Mouse (Mus musculus) midbrain, embryonic 16.5 days (tissue): ENCODE data around the gene Dagla. TPM values are rescaled to one million over a fixed set of nuclear protein-coding genes. Genes with fewer than 3 reads are reported as not detected.

Source experiments
- ATAC-seq: fragments of 200-750 bp; cut with Nextera tagmentation; 2 replicates; pipeline ENCODE4 v1.8.0; 2017; ENCODE audit warnings: moderate TSS enrichment
- H3K27ac ChIP-seq: fragments of 300-500 bp; sonication (generic); 2 replicates; pipeline ENCODE4 v1.5.1; 2014; ENCODE audit warnings: mild to moderate bottlenecking, low read length, mixed read lengths
- H3K27me3 ChIP-seq: fragments of 300-500 bp; sonication (generic); 2 replicates; pipeline ENCODE4 v1.6.1; 2014; ENCODE audit warnings: low read depth, low read length, mixed read lengths; ENCODE audit not compliant: control insufficient read depth, insufficient read depth
- H3K36me3 ChIP-seq: fragments of 300-500 bp; sonication (generic); 2 replicates; pipeline ENCODE4 v1.6.1; 2014; ENCODE audit warnings: mild to moderate bottlenecking, low read length, moderate library complexity, mixed read lengths; ENCODE audit not compliant: control insufficient read depth, insufficient read depth
- H3K4me1 ChIP-seq: fragments of 300-500 bp; sonication (generic); 2 replicates; pipeline ENCODE4 v1.6.1; 2014; ENCODE audit warnings: mild to moderate bottlenecking, low read length, mixed read lengths; ENCODE audit not compliant: control insufficient read depth, insufficient read depth
- H3K4me2 ChIP-seq: fragments of 300-500 bp; sonication (generic); 2 replicates; pipeline ENCODE4 v1.6.1; 2014; ENCODE audit warnings: mild to moderate bottlenecking, low read length, mixed read lengths
- H3K4me3 ChIP-seq: fragments of 300-500 bp; sonication (generic); 2 replicates; pipeline ENCODE4 v1.5.1; 2014; ENCODE audit warnings: low read depth, mild to moderate bottlenecking, low read length, moderate library complexity, mixed read lengths
- H3K9ac ChIP-seq: fragments of 300-500 bp; sonication (generic); 2 replicates; pipeline ENCODE4 v1.6.1; 2014; ENCODE audit warnings: low read depth, low read length, mixed read lengths
- H3K9me3 ChIP-seq: fragments of 300-500 bp; sonication (generic); replicated peaks from 2 replicates; pipeline ENCODE4 v1.6.1; 2014; ENCODE audit warnings: mild to moderate bottlenecking, low read length, mixed read lengths; ENCODE audit not compliant: control insufficient read depth, poor library complexity, severe bottlenecking
- WGBS: fragments of 180-500 bp; shearing (Covaris S2); extraction: QIAGEN DNeasy Blood & Tissue Kit; methylation state at CpG from one replicate; pipeline ENCODE4 v1.1.7; 2014; 5-methylcytosine and 5-hydroxymethylcytosine counted together
- polyA plus RNA-seq: library from polyadenylated mRNA; unstranded; fragments of >200 nt; fragmentation: Nextera tagmentation; extraction: Ambion mirVana; gene quantifications from 2 replicates; pipeline ENCODE4 v1.2.1, GENCODE M21; 2015

The Dagla gene
- polyA plus RNA-seq, 1 experiment from 2014 or later = 14.1 TPM

- Histone ChIP-seq H3K27me3 (no peaks in the 10 kb centered on the region; the same call in 1 of the 2 replicates), H3K4me3 (no peak overlapping the region), H3K4me1 (peaks cover 26% of the 10 kb centered on the region), H3K9me3 (no peaks in the 10 kb centered on the region), H3K27ac (no peak overlapping the region), H3K4me2 (no peak overlapping the region), H3K36me3 (no peaks in the 10 kb centered on the region), H3K9ac (peak overlapping the region; percentile 46; the same call in 1 of the 2 replicates)
- ATAC-seq = peak; percentile 37; the same call in 1 of the 2 replicates
- 1% methylated on average over 5 of the region's 5 CpGs for WGBS
Measured at GRCm38 (mm10) chr19:10339271-10339670, 34.6 kb upstream of the Dagla start.

- ATAC-seq = no peak
- H3K9ac ChIP-seq = no peak overlapping the region
- 79% methylated on average over 4 of the region's 4 CpGs for WGBS
Measured at GRCm38 (mm10) chr19:10338724-10339123, 34.0 kb upstream of the Dagla start.

DNA sequence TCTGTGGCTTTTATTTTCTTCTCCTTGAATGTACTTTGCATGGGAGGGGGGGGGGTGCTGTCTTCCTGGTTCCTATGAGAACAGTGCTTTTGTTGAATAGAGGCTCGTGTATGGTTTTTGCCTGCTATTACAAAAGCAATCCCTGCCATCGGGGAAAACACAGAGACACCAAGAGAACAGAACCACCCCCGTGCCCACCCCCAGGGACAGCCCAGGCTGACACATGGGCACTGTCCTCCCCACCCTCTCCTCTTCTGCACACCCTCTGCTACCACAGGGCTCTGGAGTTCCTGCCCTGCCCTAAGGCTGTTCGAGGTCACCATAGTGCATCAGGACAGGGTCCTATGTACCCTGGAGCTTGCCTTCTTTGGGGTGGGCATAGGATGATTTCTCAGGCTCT is 29.8 kb upstream of the Dagla start:
- Histone ChIP-seq H3K4me1 (0 out of 2 replicates have a peak, but pooled peaks cover 3% of the 10 kb centered on the region), H3K4me2 (no peak overlapping the region), H3K4me3 (no peak overlapping the region), H3K36me3 (no peaks in the 10 kb centered on the region), H3K27ac (no peak overlapping the region), H3K9me3 (no peaks in the 10 kb centered on the region), H3K9ac (no peak overlapping the region), H3K27me3 (peaks cover 3% of the 10 kb centered on the region)
- ATAC-seq = no peak
- 71% methylated on average over 4 of the region's 4 CpGs for WGBS

More at GRCm38 (mm10) chr19:10338724-10339123, 34.0 kb upstream of the Dagla start:
- Histone ChIP-seq H3K27me3 (no peaks in the 10 kb centered on the region; the same call in 1 of the 2 replicates), H3K36me3 (no peaks in the 10 kb centered on the region), H3K9me3 (no peaks in the 10 kb centered on the region), H3K4me2 (no peak overlapping the region), H3K27ac (no peak overlapping the region), H3K4me1 (peaks cover 26% of the 10 kb centered on the region), H3K4me3 (no peak overlapping the region)

DNA sequence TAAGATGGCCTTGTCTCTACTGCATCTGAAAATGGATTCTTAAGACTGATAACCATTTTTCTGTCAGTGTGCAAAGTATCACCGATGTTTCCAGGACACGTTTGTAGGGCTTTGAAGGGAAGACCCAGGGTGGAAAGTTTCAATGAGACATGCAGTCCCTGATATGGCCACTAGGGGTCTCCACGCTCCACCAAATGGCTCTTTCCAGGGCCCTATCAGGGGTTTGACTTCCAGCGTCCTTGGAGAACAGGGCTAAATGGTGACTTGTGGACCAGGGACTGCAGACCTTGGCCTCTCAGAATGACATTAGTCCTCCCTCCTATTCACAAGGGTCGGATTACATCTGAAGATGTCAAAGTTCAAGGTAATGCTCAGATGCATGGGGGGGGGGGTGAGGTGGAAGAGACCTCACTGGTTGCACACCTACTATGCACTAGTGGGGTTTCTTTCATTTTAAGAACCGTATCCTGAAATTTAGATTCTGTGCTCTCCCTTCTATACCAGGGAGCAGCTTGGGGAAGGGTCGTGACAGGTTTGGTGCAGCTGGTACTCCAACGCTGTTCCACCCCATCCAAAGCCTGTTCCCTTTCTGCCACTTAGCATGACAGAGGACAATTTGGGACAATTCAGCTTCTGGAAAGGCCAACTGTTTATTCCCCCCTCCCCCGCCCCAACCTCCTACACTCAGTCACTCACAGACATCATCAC is 29.0 kb upstream of the Dagla start:
- H3K9me3 ChIP-seq = no peaks in the 10 kb centered on the region
- 37% methylated on average over 9 of the region's 9 CpGs for WGBS
- H3K9ac ChIP-seq = no peak overlapping the region
- ATAC-seq = peak; percentile 81
- H3K27me3 ChIP-seq = peaks cover 3% of the 10 kb centered on the region
- H3K4me3 ChIP-seq = no peak overlapping the region
- no peak overlapping the region for H3K4me2 ChIP-seq
- H3K27ac ChIP-seq = no peak overlapping the region
- H3K36me3 ChIP-seq = no peaks in the 10 kb centered on the region
- no peaks in the 10 kb centered on the region for H3K4me1 ChIP-seq

DNA sequence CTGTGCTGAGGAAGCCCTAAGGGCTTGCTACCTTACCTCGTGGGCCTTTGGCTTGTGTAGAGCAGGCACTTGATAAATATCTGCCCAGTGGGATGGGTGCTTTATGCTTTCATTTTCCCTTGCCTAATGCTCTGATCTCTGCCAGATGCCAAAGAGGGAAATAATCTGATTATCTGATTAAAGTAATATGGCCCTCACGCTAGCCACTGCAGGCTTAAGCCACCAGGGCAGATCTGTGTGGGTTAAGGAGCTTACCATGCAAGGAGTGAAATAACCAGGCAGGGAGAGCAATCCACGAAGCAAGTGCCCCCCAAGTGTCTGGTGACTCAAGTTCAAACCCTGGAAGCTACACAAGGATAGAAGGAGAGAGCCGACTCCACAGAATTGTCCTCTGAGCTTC is 27.0 kb upstream of the Dagla start:
- Histone ChIP-seq H3K9ac (0 out of 2 replicates have a peak overlapping the region, but pooled peaks have one; percentile 7), H3K27ac (no peak overlapping the region), H3K4me2 (no peak overlapping the region), H3K4me3 (no peak overlapping the region), H3K27me3 (peaks cover 3% of the 10 kb centered on the region), H3K36me3 (no peaks in the 10 kb centered on the region), H3K4me1 (no peaks in the 10 kb centered on the region), H3K9me3 (no peaks in the 10 kb centered on the region)
- ATAC-seq = no peak
- WGBS = 50% methylated on average over 4 of the region's 4 CpGs

GRCm38 (mm10) chr19:10329033-10329432 is 24.4 kb upstream of the Dagla start:
- no peaks in the 10 kb centered on the region for H3K9me3 ChIP-seq
- no peak overlapping the region for H3K27ac ChIP-seq
- H3K4me3 ChIP-seq = no peak overlapping the region
- ATAC-seq = no peak
- no peak overlapping the region for H3K4me2 ChIP-seq
- H3K9ac ChIP-seq = no peak overlapping the region
- H3K27me3 ChIP-seq = peaks cover 3% of the 10 kb centered on the region
- 81% methylated on average over 7 of the region's 8 CpGs for WGBS
- no peaks in the 10 kb centered on the region for H3K36me3 ChIP-seq
- no peaks in the 10 kb centered on the region for H3K4me1 ChIP-seq

DNA sequence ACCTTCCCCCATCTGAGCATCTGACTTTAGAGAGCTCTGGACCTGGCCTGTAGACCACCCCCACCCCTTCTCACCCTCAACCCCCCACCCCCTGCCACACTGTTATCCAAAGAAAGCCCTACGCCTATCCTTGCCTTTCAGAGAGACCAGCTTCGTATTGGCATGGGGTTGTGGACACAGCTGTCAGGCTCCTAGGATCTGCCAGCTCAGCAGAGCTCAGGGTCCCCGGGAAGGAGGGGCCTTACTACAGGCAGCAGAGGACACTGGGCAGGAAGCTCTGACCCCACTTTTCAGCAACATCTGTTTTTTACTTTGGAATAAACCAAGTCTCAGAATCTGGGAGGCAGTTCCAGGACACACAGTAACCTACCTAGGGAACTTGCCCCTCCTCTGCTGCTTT is 21.9 kb upstream of the Dagla start:
- Histone ChIP-seq H3K4me1 (no peaks in the 10 kb centered on the region), H3K9ac (no peak overlapping the region), H3K4me2 (no peak overlapping the region), H3K27me3 (peaks cover 2% of the 10 kb centered on the region; the same call in 1 of the 2 replicates), H3K27ac (no peak overlapping the region), H3K9me3 (no peaks in the 10 kb centered on the region), H3K4me3 (no peak overlapping the region), H3K36me3 (no peaks in the 10 kb centered on the region)
- no peak for ATAC-seq
- WGBS = 49% methylated on average over 3 of the region's 3 CpGs

- Histone ChIP-seq H3K4me2 (no peak overlapping the region), H3K4me1 (no peaks in the 10 kb centered on the region), H3K27ac (no peak overlapping the region), H3K36me3 (no peaks in the 10 kb centered on the region), H3K4me3 (no peak overlapping the region), H3K27me3 (no peaks in the 10 kb centered on the region), H3K9ac (no peak overlapping the region), H3K9me3 (no peaks in the 10 kb centered on the region)
- no peak; the same call in 1 of the 2 replicates for ATAC-seq
- 86% methylated on average over 5 of the region's 5 CpGs for WGBS
Measured at GRCm38 (mm10) chr19:10323860-10324259, 19.2 kb upstream of the Dagla start.

GRCm38 (mm10) chr19:10323362-10323837 is 18.7 kb upstream of the Dagla start:
- H3K4me1 ChIP-seq = no peaks in the 10 kb centered on the region
- 14% methylated on average over 9 of the region's 9 CpGs for WGBS
- no peaks in the 10 kb centered on the region for H3K27me3 ChIP-seq
- no peak overlapping the region for H3K27ac ChIP-seq
- no peaks in the 10 kb centered on the region for H3K9me3 ChIP-seq
- H3K4me3 ChIP-seq = no peak overlapping the region
- peak; percentile 42 for ATAC-seq
- H3K36me3 ChIP-seq = no peaks in the 10 kb centered on the region
- H3K4me2 ChIP-seq = no peak overlapping the region
- no peak overlapping the region for H3K9ac ChIP-seq
